Mouse (Mus musculus) adrenal gland, postnatal 10 days (tissue): ENCODE measurements around the gene Naa35. TPM values are rescaled to one million over a fixed set of nuclear protein-coding genes. Genes with fewer than 3 reads are reported as not detected.

Source experiments
- DNase-seq: peaks from one replicate; pipeline ENCODE4 v3.0.0; 2021; ENCODE audit warnings: mixed read lengths
- total RNA-seq, 2 experiments: library from RNA; stranded (reverse); gene quantifications; 2 replicates each; pipeline ENCODE4 v1.2.3; 2021

Naa35 gene
- total RNA-seq, 2 experiments from 2014 or later, result 54.9 to 63.5 TPM

DNA sequence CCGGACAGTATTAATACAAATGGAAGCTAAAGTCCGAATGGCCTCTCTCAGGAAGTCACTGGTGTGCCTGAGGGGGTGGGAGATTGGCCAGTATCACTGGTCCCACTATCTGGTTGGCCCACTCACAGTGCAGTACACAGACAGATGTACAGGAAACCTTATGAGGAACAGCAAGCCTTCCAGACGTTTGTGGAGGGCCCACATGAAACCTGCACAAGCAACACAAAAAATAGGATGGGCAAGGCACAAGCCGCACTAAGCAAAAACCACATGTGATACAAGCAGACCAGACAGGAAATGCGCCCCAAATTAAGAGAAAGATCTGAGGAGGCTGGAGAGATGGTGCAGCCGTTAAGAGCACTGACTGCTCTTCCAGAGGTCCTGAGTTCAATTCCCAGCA, 87.2 kb downstream of the Naa35 start:
- DNase-seq, result no peak

DNA sequence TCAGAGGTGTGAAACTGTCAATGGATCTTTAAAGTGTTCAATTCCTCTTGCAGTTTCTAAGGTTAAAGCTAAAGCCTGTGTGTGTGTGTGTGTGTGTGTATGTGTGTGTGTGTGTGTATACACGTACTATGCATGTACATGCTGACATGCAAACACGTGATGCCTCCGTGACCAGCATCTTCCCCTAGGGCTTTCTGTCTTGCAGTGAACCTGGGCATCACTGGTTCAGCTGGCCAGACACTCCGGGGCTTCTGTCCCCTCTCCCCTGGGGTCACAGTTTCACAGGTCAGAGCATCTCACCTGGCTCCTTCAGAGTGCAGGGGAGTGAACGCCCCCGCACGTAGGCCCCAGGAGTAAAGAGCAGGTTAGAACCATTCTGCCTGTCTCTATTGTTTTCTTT, 88.5 kb downstream of the Naa35 start:
- no peak for DNase-seq

- no peak for DNase-seq
Observed at GRCm38 (mm10) chr13:59674215-59674614, 89.2 kb downstream of the Naa35 start.

GRCm38 (mm10) chr13:59674761-59675150, 89.7 kb downstream of the Naa35 start:
- peak; percentile 22 for DNase-seq

GRCm38 (mm10) chr13:59675151-59676011, 90.3 kb downstream of the Naa35 start, which contains the start of gene Golm1:
Gene Golm1 (minus strand): TSS chr13:59675811.
- DNase-seq, result peak; percentile 78

GRCm38 (mm10) chr13:59676316-59677229, 91.5 kb downstream of the Naa35 start:
- no peak for DNase-seq

- no peak for DNase-seq
Observed at GRCm38 (mm10) chr13:59679306-59679705, 94.2 kb downstream of the Naa35 start.

- DNase-seq, result no peak
Observed at GRCm38 (mm10) chr13:59679908-59680307, 94.8 kb downstream of the Naa35 start.

- DNase-seq, result no peak
Observed at GRCm38 (mm10) chr13:59682629-59683028, 97.6 kb downstream of the Naa35 start.

- DNase-seq, result no peak
Observed at GRCm38 (mm10) chr13:59685236-59685635, 100.2 kb downstream of the Naa35 start.

Other genes with a start within 250 kb of the Naa35 start
- gene Agtpbp1, start within 50 bp of the Naa35 start, total RNA-seq, result 10 to 100 TPM; 29.7 to 49.9 TPM
- gene Golm1, start 90.6 kb downstream of the Naa35 start, total RNA-seq, result 10 to 100 TPM; 13.8 to 17.0 TPM
- gene 4921517D22Rik, start 108.8 kb downstream of the Naa35 start, total RNA-seq, result not detected
- gene Spata31d1a, start 125.1 kb downstream of the Naa35 start, total RNA-seq, result not detected
- not detected for gene Spata31d1b, start 127.0 kb downstream of the Naa35 start, total RNA-seq
- gene Spata31d1d, start 146.5 kb downstream of the Naa35 start, total RNA-seq, result not detected
- gene 1700014D04Rik, start 161.5 kb downstream of the Naa35 start, total RNA-seq, result not detected
- gene Isca1, start 184.6 kb downstream of the Naa35 start, total RNA-seq, result 100 to 1,000 TPM; 127 to 142 TPM
- not detected for gene Gm49354, start 197.0 kb downstream of the Naa35 start, total RNA-seq
- 10 to 100 TPM; 66.8 to 71.2 TPM for gene Tut7, start 237.9 kb downstream of the Naa35 start, total RNA-seq